Mouse (Mus musculus): ENCODE data around the gene Hivep3.

Hivep3 gene

DNA sequence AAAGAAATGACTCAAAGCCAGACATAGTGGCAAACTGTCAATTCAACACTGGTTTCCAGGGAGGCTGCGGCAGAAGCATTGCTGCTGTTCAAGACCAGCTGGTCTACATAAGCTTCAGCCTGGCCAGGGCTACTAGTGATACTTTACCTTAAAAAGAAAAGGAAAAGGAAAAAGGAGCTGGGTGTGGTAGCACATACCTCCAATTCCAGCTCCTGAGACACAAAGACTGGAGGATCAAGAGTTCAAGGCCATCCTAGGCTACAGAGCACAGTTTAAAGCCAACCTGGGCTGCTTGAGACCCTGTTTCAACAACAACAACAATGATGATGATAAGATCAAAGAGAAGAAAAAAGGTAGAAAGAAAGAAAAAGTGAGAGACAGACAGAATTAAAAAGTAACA is 452.9 kb downstream of the Hivep3 start:
- in situ Hi-C loops (cut with MboI, MseI), result no loop called here

DNA sequence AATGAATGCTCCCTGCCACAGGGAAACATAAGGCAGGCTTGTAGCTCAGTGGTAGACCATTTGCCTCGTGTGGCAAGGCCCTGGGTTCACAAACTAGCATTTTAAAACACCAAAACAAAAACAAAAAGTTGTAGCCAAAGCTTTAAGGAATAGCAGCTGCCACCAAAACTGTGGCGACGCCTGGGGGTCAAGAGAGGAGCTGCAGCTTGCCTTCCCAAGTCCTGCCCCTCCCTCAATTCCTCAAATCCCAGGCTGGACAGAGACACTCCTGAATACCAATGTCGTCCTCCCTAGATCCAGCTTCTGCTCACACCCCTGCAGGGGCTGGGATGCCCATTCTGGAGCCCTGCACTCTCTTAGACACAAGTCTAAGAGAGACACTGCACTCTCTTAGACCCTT is 453.4 kb downstream of the Hivep3 start:
- in situ Hi-C loops (cut with MboI, MseI), result no loop called here
